Mouse (Mus musculus) embryo, embryonic 9.5 days (tissue): ENCODE data around the gene Tmem104.

Experiments used
- DNase-seq: peaks from one replicate; pipeline ENCODE4 v3.0.0-alpha.2; 2017; ENCODE audit errors: extremely low spot score

Tmem104 gene

GRCm38 (mm10) chr11:115282723-115283485 lies 95.6 kb downstream of the Tmem104 start:
- DNase-seq = no peak

GRCm38 (mm10) chr11:115283486-115283765 lies 96.1 kb downstream of the Tmem104 start:
- DNase-seq = no peak

DNA sequence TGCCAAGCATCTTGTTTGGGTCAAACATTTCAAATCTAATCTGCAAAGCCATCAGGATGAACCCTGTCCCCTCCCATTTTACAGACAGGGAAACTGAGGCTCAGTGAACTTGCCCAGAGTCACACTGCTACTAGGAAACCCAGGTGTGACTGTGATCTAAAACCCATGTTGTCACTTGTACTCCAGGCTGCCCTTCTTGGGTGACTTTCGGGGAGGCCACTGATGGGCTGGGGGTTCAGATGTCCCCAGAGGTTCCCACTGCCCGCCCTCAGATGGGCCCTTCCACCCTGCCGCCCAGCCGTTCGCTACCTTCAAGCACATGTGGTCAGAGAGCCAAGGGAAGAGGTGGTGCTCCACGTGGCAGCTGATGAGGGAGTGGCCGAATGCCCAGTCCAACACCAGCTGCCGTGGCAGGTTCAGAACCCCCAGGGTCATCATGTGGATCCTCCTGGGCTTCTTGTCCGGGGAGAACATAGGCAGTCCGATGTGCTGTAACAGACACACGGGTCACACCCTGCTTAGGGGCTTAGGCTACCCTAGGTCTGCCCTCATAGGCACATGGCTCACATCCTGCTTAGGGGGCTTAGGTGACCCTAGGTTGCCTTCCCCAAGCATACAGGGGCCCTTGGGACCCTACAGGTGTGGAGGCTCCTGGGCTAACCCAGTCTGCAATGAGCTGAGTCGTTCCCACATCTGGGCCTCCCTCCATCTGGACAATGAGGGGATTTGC lies 96.8 kb downstream of the Tmem104 start:
- no peak for DNase-seq

DNA sequence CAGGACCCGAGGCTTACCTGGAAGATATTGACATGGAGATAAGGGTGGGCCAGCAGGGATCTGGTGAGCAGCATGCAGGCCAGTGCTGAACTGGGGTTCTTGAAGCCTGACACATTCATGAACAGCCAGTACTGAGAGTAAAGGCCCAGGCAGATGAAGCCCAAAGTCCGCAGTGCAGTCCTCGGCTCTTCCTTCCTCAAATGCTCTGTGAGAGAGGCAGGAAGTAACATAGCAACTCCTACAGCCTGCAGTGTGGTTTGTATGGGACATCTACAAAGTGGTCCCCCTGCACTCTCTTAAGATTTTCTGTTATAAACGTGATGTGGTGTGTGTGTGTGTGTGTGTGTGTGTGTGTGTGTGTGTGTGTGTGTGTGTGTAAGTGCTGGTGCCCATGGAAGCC lies 98.0 kb downstream of the Tmem104 start:
- DNase-seq = no peak

- no peak for DNase-seq
Measured at GRCm38 (mm10) chr11:115286201-115286993, 99.1 kb downstream of the Tmem104 start.

DNA sequence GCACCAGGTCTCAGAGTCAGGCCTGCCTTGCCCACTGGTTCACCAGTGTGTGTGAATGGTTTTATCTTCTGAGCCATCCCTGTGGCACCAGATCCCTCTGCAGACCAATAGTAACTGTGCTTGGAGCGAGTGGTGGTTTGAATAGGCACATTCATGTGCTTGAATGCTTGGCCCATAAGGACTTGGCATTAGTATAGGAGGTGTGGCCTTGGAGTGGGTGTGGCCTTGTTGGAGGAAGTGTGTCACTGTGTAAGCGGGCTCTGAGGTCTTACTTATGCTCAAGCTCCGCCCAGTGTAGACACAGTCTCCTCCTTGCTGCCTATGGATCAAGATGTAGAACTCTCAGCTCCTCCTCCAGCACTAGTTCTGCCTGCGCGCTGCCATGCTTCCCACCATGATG lies 100.1 kb downstream of the Tmem104 start:
- DNase-seq = no peak

DNA sequence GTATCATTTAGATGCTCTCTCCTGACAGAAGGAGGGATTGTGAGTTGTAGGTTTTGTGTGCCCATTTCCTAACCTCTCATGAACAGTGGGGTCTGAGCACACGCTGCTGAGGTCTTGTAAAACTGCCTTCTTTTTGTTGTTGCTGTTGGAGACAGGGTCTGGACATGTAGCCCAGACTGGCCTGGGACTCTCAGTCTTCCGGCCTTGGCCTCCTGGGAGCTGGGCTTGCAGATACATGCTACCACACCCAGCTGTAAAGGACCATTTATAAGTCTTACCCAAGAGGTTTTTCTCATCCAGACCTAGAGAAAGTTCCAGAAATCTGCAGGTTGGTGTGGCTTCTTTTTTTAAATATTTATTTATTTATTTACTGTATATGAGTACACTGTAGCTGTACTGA lies 101.0 kb downstream of the Tmem104 start:
- DNase-seq = no peak

GRCm38 (mm10) chr11:115289885-115290284 lies 102.6 kb downstream of the Tmem104 start:
- no peak for DNase-seq

GRCm38 (mm10) chr11:115290314-115290713 lies 103.0 kb downstream of the Tmem104 start:
- no peak for DNase-seq

- DNase-seq = no peak
Measured at GRCm38 (mm10) chr11:115290919-115291318, 103.6 kb downstream of the Tmem104 start.

DNA sequence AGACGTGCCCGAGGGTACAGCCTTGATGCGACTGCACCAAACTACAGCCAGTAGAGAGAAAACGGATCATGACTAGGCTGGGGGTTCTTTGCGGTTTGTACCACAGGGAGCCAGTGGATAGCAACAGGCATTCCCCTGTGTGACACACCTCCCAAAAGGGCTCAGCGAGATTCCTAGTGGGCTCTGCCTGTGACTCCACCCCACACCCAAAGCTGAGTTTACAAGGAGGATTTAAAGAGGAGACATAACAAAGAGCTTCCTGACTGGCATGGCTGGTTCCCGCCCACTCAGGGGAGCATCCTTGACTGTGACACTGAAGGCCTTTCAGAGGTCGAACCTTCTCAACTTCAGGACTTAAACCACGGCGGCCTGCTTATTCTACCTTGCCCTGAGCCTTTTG lies 104.2 kb downstream of the Tmem104 start:
- no peak for DNase-seq

GRCm38 (mm10) chr11:115292631-115293375 lies 105.5 kb downstream of the Tmem104 start:
- no peak for DNase-seq

DNA sequence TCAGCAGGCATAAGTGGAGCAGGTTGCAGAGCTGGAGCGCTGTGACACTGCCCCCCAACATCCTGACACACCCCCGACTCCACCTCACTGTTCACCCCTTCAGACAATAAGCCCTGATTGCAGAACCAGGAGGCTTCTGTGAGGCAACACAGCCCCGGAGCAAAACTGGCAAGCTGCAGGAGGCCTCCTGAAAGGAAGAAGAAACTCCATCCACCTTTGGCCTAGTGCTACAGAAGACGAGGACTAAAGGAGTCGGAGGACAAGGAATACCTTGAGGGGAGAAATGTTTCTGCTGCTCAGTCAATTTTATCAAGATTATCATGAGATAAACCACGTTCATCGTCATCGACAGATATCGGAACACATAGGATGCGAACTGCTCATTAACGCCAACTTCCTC lies 108.7 kb downstream of the Tmem104 start:
- no peak for DNase-seq
